Mouse (Mus musculus): ENCODE measurements around the gene Rbms2. TPM values are rescaled to one million over a fixed set of nuclear protein-coding genes. Genes with fewer than 3 reads are reported as not detected.
"Not testable (repeated sequence)": the region's sequence is repeated elsewhere in the genome, so short reads cannot be mapped to it uniquely, and the experiment has no call there.

Rbms2 gene
- polyA plus RNA-seq, 1 experiment from 2014 or later = 7.1 TPM

DNA sequence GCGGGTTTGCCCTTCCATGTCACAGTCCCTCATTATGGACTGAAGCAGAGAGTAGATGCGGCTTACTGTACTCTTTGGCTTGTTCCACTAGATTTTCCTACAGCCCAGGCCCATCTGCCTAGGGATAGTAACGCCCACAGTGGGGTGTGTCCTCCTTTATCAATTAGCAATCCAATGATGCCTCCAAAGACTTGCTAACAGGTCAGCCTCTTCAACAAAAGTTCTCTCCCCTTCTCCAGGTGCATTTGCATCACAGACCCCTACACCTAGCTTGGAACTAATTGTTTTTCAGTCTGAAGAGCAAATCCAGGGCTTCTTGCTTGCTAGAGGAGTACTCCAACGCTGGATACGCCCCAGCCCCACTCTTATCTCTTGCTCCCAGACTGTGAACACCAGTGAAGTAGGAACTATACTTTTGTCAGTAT is 7.1 kb upstream of the Rbms2 start:
- no peak overlapping the region for H3K4me2 ChIP-seq (ENCODE audit: low read length)
- no peak overlapping the region for H3K4me3 ChIP-seq (replicated peaks; ENCODE audit: low read depth, low read length)
- DNase-seq = no peak
- H3K27me3 ChIP-seq (ENCODE audit: control insufficient read depth, insufficient read depth, low read length) = no peaks in the 10 kb centered on the region
- 69% methylated on average over 5 of the region's 5 CpGs for WGBS
- H3K9me3 ChIP-seq (ENCODE audit: control insufficient read depth, low read length) = no peaks in the 10 kb centered on the region
- H3K9ac ChIP-seq (replicated peaks; ENCODE audit: low read length) = no peak overlapping the region
- no peak overlapping the region for H3K27ac ChIP-seq (replicated peaks; ENCODE audit: low read depth, low read length)
- H3K36me3 ChIP-seq (ENCODE audit: control insufficient read depth, insufficient read depth, low read length) = no peaks in the 10 kb centered on the region
- no peak for ATAC-seq (ENCODE audit: low FRiP score, low TSS enrichment)
- H3K4me1 ChIP-seq (ENCODE audit: control insufficient read depth, insufficient read depth, low read length) = no peaks in the 10 kb centered on the region

DNA sequence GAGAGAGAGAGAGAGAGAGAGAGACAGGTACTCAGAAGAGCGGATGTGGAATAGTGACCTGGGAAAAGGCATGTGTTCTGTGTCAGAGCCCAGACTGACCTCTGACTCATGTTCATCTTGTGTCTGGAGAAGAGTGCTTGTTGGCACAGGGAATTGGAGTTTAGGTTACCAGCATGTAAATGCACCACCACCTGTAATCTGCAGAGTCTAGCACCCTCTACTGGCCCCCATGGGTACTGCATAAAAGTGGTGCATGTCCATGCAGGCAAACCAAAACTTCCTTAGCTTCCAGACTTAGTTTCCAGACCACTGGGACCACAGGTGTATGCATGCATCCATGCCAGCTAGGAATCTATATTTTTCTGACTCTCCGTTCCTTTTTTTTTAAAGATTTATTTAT is 5.9 kb upstream of the Rbms2 start:
- no peak overlapping the region for H3K9ac ChIP-seq (replicated peaks; ENCODE audit: low read length)
- no peak overlapping the region for H3K4me2 ChIP-seq (ENCODE audit: low read length)
- H3K4me3 ChIP-seq (replicated peaks; ENCODE audit: low read depth, low read length) = no peak overlapping the region
- H3K27ac ChIP-seq (replicated peaks; ENCODE audit: low read depth, low read length) = no peak overlapping the region
- no peaks in the 10 kb centered on the region for H3K9me3 ChIP-seq (ENCODE audit: control insufficient read depth, low read length)
- H3K4me1 ChIP-seq (ENCODE audit: control insufficient read depth, insufficient read depth, low read length) = no peaks in the 10 kb centered on the region
- ATAC-seq (ENCODE audit: low FRiP score, low TSS enrichment) (no peak), DNase-seq (peak; percentile 89)
- no peaks in the 10 kb centered on the region for H3K36me3 ChIP-seq (ENCODE audit: control insufficient read depth, insufficient read depth, low read length)
- no peaks in the 10 kb centered on the region for H3K27me3 ChIP-seq (ENCODE audit: control insufficient read depth, insufficient read depth, low read length)
- 50% methylated on average over 2 of the region's 2 CpGs for WGBS

DNA sequence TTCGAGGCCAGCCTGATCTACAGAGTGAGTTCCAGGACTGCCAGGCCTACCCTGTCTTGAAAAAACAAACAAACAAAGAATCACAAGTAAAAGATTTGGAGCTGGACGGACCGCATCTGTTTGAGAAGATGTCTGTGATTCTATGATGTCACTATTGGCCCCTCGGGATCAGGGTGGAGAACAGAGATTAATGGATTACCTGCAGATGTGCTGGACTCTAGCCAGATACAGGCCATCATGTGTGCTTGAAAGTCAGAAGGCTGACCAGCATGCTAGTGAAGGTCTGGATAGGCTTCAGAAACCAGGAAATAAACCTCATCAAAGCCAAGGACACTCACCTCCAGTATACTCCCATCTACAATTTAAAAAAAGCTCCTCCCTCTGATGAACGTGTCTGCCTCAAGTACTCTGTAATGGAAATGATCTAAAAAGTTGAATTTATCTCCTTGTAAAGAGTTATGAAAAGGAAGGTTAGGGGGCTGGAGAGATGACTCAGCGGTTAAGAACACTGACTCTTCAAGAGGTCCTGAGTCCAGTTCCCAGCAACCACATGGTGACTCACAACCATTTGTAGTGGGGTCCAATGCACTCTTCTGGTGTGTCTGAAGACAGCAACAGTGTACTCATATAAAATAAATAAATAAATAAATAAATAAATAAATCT is 5.3 kb upstream of the Rbms2 start:
- no peaks in the 10 kb centered on the region for H3K27me3 ChIP-seq (ENCODE audit: control insufficient read depth, insufficient read depth, low read length)
- ATAC-seq (ENCODE audit: low FRiP score, low TSS enrichment) (no peak), DNase-seq (no peak)
- H3K4me2 ChIP-seq (ENCODE audit: low read length) = no peak overlapping the region
- H3K4me1 ChIP-seq (ENCODE audit: control insufficient read depth, insufficient read depth, low read length) = no peaks in the 10 kb centered on the region
- H3K36me3 ChIP-seq (ENCODE audit: control insufficient read depth, insufficient read depth, low read length) = no peaks in the 10 kb centered on the region
- 76% methylated on average over 6 of the region's 6 CpGs for WGBS
- no peaks in the 10 kb centered on the region for H3K9me3 ChIP-seq (ENCODE audit: control insufficient read depth, low read length)
- H3K4me3 ChIP-seq (replicated peaks; ENCODE audit: low read depth, low read length) = no peak overlapping the region
- no peak overlapping the region for H3K27ac ChIP-seq (replicated peaks; ENCODE audit: low read depth, low read length)
- no peak overlapping the region for H3K9ac ChIP-seq (replicated peaks; ENCODE audit: low read length)

DNA sequence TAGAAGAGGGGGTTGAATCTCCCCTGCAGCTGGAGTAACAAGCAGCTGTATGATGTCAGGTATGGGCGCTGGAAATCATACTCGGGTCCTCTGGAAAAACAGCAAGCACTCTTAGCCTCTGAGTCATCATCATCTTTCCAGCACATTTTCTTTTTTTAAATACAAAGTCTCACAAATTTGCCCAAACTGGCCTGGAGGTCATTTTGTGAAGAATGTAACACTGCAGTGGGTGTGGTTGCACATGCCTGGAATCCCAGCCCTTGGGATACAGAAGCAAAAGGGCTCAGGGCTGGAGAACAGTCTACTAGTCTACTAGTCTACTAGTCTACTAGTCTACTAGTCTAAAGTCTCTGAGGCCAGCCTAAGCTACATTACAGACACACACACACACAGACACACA is 4.2 kb upstream of the Rbms2 start:
- ATAC-seq (ENCODE audit: low FRiP score, low TSS enrichment) (no peak), DNase-seq (no peak)
- WGBS = 94% methylated on average over 2 of the region's 2 CpGs
- no peak overlapping the region for H3K4me3 ChIP-seq (replicated peaks; ENCODE audit: low read depth, low read length)
- H3K27ac ChIP-seq (replicated peaks; ENCODE audit: low read depth, low read length) = no peak overlapping the region
- no peaks in the 10 kb centered on the region for H3K9me3 ChIP-seq (ENCODE audit: control insufficient read depth, low read length)
- H3K4me1 ChIP-seq (ENCODE audit: control insufficient read depth, insufficient read depth, low read length) = no peaks in the 10 kb centered on the region
- H3K9ac ChIP-seq (replicated peaks; ENCODE audit: low read length) = no peak overlapping the region
- H3K36me3 ChIP-seq (ENCODE audit: control insufficient read depth, insufficient read depth, low read length) = no peaks in the 10 kb centered on the region
- H3K4me2 ChIP-seq (ENCODE audit: low read length) = no peak overlapping the region
- no peaks in the 10 kb centered on the region for H3K27me3 ChIP-seq (ENCODE audit: control insufficient read depth, insufficient read depth, low read length)

DNA sequence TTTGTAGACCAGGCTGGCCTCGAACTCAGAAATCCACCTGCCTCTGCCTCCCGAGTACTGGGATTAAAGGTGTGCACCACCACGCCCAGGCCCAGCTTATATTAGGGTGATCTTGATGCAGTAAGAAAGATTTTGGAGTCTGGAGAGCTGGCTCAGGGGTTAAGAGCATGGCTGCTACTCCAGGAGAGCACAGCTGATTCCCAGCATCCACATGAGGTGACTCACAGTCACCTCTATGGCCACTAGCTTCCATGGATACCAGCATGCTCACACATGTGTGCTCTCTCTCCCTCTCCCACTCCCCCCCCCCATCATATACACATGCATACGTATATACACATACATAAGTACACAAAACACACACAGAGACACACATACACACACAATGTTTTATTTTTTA is 2.8 kb downstream of the Rbms2 start:
- no peak overlapping the region for H3K9ac ChIP-seq (replicated peaks; ENCODE audit: low read length)
- WGBS = 86% methylated on average over 4 of the region's 4 CpGs
- DNase-seq (no peak), ATAC-seq (ENCODE audit: low FRiP score, low TSS enrichment) (no peak; the same call in 1 of the 2 replicates)
- no peak overlapping the region for H3K27ac ChIP-seq (replicated peaks; ENCODE audit: low read depth, low read length)
- H3K4me3 ChIP-seq (replicated peaks; ENCODE audit: low read depth, low read length) = no peak overlapping the region
- H3K9me3 ChIP-seq (ENCODE audit: control insufficient read depth, low read length) = no peaks in the 10 kb centered on the region
- H3K36me3 ChIP-seq (ENCODE audit: control insufficient read depth, insufficient read depth, low read length) = no peaks in the 10 kb centered on the region
- H3K4me1 ChIP-seq (ENCODE audit: control insufficient read depth, insufficient read depth, low read length) = peaks cover 10% of the 10 kb centered on the region
- H3K4me2 ChIP-seq (ENCODE audit: low read length) = no peak overlapping the region
- H3K27me3 ChIP-seq (ENCODE audit: control insufficient read depth, insufficient read depth, low read length) = no peaks in the 10 kb centered on the region

DNA sequence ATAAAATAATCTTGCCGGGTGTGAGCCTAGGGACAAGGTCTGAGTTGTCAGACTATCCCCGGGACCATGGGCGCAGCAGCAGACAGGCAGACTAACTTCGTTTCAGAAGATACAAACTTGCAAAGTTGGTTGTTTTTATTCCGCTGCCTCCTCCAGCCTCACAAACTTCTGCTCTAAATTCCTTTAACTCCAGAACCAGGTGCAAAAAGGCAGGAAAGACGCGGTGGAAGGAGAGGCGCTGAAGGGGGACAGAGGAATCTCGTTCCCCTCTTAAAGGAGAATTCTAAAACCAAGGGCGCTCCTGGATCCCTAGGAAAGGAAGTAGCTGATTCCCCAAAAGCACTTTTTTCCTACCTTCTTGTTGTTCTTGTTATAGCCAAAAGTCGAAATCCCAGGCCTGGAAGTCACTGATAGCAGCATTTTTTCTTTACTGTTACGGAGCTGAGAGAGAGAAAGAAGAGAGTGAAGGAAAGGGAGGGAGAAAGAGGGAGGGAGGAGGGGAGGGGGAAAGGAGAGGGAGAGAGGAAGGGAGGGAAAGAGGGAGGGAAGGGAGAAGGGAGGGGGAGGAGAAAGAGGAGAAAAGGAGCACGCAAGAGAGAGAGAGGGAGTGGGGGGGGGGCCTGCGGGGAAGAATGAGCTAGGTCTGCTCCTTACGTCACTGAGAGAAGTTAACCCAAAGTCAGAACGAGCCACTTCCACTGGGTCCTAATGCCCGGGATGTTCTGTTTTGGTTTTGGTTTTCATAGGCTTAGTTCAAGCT is 3.9 kb downstream of the Rbms2 start:
- Histone ChIP-seq H3K9me3 (ENCODE audit: control insufficient read depth, low read length) (no peaks in the 10 kb centered on the region), H3K36me3 (ENCODE audit: control insufficient read depth, insufficient read depth, low read length) (no peaks in the 10 kb centered on the region), H3K4me1 (ENCODE audit: control insufficient read depth, insufficient read depth, low read length) (peaks cover 10% of the 10 kb centered on the region), H3K27ac (replicated peaks; ENCODE audit: low read depth, low read length) (peak overlapping the region; percentile 46; the same call in 1 of the 2 replicates), H3K9ac (replicated peaks; ENCODE audit: low read length) (peak overlapping the region; percentile 34), H3K4me2 (ENCODE audit: low read length) (peak overlapping the region; percentile 58), H3K4me3 (replicated peaks; ENCODE audit: low read depth, low read length) (peak overlapping the region; percentile 39), H3K27me3 (ENCODE audit: control insufficient read depth, insufficient read depth, low read length) (no peaks in the 10 kb centered on the region)
- DNase-seq (peak; percentile 88), ATAC-seq (ENCODE audit: low FRiP score, low TSS enrichment) (peak; percentile 71; the same call in 1 of the 2 replicates)
- 1% methylated on average over 17 of the region's 17 CpGs for WGBS

DNA sequence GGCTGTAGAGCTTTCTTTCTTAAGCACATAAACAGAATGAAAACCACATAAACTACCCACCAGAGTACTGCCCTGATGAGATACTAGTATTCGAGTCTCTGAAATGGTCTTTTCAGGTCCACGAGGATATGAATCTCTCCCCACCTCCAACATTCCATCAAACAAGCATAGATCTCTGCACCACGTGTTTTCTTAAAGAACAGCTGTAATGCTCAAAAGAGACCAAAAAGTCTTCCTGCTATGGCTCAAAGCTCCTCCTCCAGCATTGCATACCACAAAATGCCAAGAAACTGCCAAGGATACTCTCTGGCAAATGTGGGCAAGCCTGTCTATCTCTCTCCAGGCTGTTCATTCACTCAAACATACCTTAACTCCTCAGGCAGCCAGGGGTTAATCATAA is 4.8 kb downstream of the Rbms2 start:
- no peak for DNase-seq
- no peaks in the 10 kb centered on the region for H3K9me3 ChIP-seq (ENCODE audit: control insufficient read depth, low read length)
- peaks cover 10% of the 10 kb centered on the region for H3K4me1 ChIP-seq (ENCODE audit: control insufficient read depth, insufficient read depth, low read length)
- no peaks in the 10 kb centered on the region for H3K36me3 ChIP-seq (ENCODE audit: control insufficient read depth, insufficient read depth, low read length)
- H3K9ac ChIP-seq (replicated peaks; ENCODE audit: low read length) = peak overlapping the region; percentile 34; the same call in 1 of the 2 replicates
- H3K27ac ChIP-seq (replicated peaks; ENCODE audit: low read depth, low read length) = no peak overlapping the region
- peak overlapping the region; percentile 58 for H3K4me2 ChIP-seq (ENCODE audit: low read length)
- H3K4me3 ChIP-seq (replicated peaks; ENCODE audit: low read depth, low read length) = peak overlapping the region; percentile 39
- 15% methylated on average over 3 of the region's 3 CpGs for WGBS
- no peaks in the 10 kb centered on the region for H3K27me3 ChIP-seq (ENCODE audit: control insufficient read depth, insufficient read depth, low read length)
- ATAC-seq (ENCODE audit: low FRiP score, low TSS enrichment) = no peak

DNA sequence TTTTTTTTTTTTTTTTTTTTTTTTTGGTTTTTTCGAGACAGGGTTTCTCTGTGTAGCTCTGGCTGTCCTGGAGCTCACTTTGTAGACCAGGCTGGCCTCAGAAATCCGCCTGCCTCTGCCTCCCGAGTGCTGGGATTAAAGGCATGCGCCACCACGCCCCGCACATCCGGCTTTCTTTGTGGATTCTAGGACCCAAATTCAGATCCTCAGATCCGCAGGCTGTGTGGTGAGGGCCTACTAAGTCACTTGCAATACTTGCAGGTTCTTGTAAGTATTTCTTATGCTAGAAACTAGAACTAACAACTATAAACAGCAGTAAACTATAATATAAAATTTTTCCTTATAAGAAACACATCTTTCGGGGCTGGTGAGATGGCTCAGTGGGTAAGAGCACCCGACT is 8.7 kb downstream of the Rbms2 start:
- H3K9me3 ChIP-seq (ENCODE audit: control insufficient read depth, low read length); H3K9ac ChIP-seq (replicated peaks; ENCODE audit: low read length); DNase-seq; H3K4me3 ChIP-seq (replicated peaks; ENCODE audit: low read depth, low read length); H3K4me2 ChIP-seq (ENCODE audit: low read length); ATAC-seq (ENCODE audit: low FRiP score, low TSS enrichment); H3K27ac ChIP-seq (replicated peaks; ENCODE audit: low read depth, low read length); H3K27me3 ChIP-seq (ENCODE audit: control insufficient read depth, insufficient read depth, low read length); H3K36me3 ChIP-seq (ENCODE audit: control insufficient read depth, insufficient read depth, low read length); H3K4me1 ChIP-seq (ENCODE audit: control insufficient read depth, insufficient read depth, low read length): not testable (repeated sequence)
- WGBS = 96% methylated on average over 10 of the region's 10 CpGs

DNA sequence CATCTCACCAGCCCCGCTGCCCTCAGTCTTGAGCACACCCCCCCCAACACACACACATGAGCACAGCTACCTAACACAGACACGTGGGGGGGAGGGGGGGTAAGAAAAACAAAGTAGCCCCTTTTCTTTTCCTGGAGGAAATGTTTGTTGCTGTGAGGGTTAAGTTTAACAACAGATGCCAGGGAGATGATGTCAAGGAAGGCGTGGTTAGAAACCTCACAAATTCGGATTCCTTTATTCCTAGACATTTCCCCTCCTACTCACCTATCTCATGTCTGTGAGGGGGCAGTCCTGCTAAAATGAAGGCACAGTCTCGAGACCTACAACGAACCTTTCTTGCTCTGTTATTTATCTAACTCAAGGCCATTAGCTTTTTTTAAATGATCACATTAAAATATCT is 13.0 kb downstream of the Rbms2 start:
- no peaks in the 10 kb centered on the region for H3K27me3 ChIP-seq (ENCODE audit: control insufficient read depth, insufficient read depth, low read length)
- H3K4me3 ChIP-seq (replicated peaks; ENCODE audit: low read depth, low read length) = no peak overlapping the region
- no peaks in the 10 kb centered on the region for H3K9me3 ChIP-seq (ENCODE audit: control insufficient read depth, low read length)
- DNase-seq = no peak
- H3K4me2 ChIP-seq (ENCODE audit: low read length) = no peak overlapping the region
- H3K27ac ChIP-seq (replicated peaks; ENCODE audit: low read depth, low read length) = no peak overlapping the region
- H3K4me1 ChIP-seq (ENCODE audit: control insufficient read depth, insufficient read depth, low read length) = no peaks in the 10 kb centered on the region
- no peak overlapping the region for H3K9ac ChIP-seq (replicated peaks; ENCODE audit: low read length)
- 68% methylated on average over 6 of the region's 6 CpGs for WGBS
- ATAC-seq (ENCODE audit: low FRiP score, low TSS enrichment) = no peak
- H3K36me3 ChIP-seq (ENCODE audit: control insufficient read depth, insufficient read depth, low read length) = no peaks in the 10 kb centered on the region

Measured in midbrain, embryonic 14.5 days (tissue).